Mouse (Mus musculus) MEL (cell line): ENCODE data around the gene Mboat1. TPM values are rescaled to one million over a fixed set of nuclear protein-coding genes. Genes with fewer than 3 reads are reported as not detected.

Experiments used
- DNase-seq: peaks from one replicate; pipeline ENCODE4 v3.0.0; 2011; ENCODE audit warnings: low read depth, low spot score
- H3K27ac ChIP-seq: 2 replicates; pipeline ENCODE4 v1.5.1; 2012; ENCODE audit warnings: low read depth, mild to moderate bottlenecking, control low read depth, low read length, moderate library complexity; ENCODE audit not compliant: control insufficient read depth
- H3K27me3 ChIP-seq, 2 experiments: fragments of 150-350 bp in 1 of 2; sonication (generic) in 1 of 2; 2 replicates each; pipeline ENCODE4 v1.6.1; 2012; ENCODE audit warnings: low read length in 2 of 2, mild to moderate bottlenecking in 2 of 2, improper control_type of control experiment in 1 of 2, moderate library complexity in 1 of 2; ENCODE audit not compliant: insufficient read depth in 2 of 2, control insufficient read depth in 1 of 2
- H3K36me3 ChIP-seq, 2 experiments: 2 replicates each; pipeline ENCODE4 v1.6.1; 2012 to 2014; ENCODE audit warnings: low read length in 2 of 2, improper control_type of control experiment in 1 of 2, inconsistent platforms in 1 of 2, mild to moderate bottlenecking in 1 of 2; ENCODE audit not compliant: insufficient read depth in 2 of 2, control insufficient read depth in 1 of 2
- H3K4me1 ChIP-seq, 2 experiments: fragments of 150-350 bp in 1 of 2; sonication (generic) in 1 of 2; 2 replicates each; pipeline ENCODE4 v1.6.1; 2012; ENCODE audit warnings: low read length in 2 of 2, improper control_type of control experiment in 1 of 2, mild to moderate bottlenecking in 1 of 2; ENCODE audit not compliant: insufficient read depth in 2 of 2, control insufficient read depth in 1 of 2
- H3K4me3 ChIP-seq, 2 experiments: fragments of 150-350 bp in 1 of 2; sonication (generic) in 1 of 2; 2 replicates each; pipeline ENCODE4 v1.5.1; 2012; ENCODE audit warnings: low read depth in 2 of 2, low read length in 2 of 2, mild to moderate bottlenecking in 2 of 2, moderate library complexity in 2 of 2, control low read depth in 1 of 2, improper control_type of control experiment in 1 of 2; ENCODE audit not compliant: control insufficient read depth in 1 of 2, insufficient read depth in 1 of 2
- H3K79me2 ChIP-seq: 2 replicates; pipeline ENCODE4 v1.6.1; 2012; ENCODE audit warnings: mild to moderate bottlenecking, low read length, moderate library complexity; ENCODE audit not compliant: control insufficient read depth, poor library complexity, insufficient read depth
- H3K9ac ChIP-seq: 2 replicates; pipeline ENCODE4 v1.6.1; 2012; ENCODE audit warnings: low read depth, mild to moderate bottlenecking, control low read depth, low read length, moderate library complexity; ENCODE audit not compliant: control insufficient read depth, poor library complexity, severe bottlenecking
- H3K9me3 ChIP-seq: fragments of 150-350 bp; sonication (generic); replicated peaks from 2 replicates; pipeline ENCODE4 v1.6.1; 2012; ENCODE audit warnings: mild to moderate bottlenecking, low read length, improper control_type of control experiment, moderate library complexity; ENCODE audit not compliant: insufficient read depth
- BHLHE40 ChIP-seq: IDR thresholded peaks from 2 replicates; pipeline ENCODE4 v1.6.1; 2012; ENCODE audit warnings: low read depth, mild to moderate bottlenecking, inconsistent platforms, low read length, improper control_type of control experiment, borderline replicate concordance
- CHD1 ChIP-seq: IDR thresholded peaks from 2 replicates; pipeline ENCODE4 v1.6.1; 2012; ENCODE audit warnings: low read depth, mild to moderate bottlenecking, inconsistent platforms, low read length, improper control_type of control experiment
- ELF1 ChIP-seq: IDR thresholded peaks from 2 replicates; pipeline ENCODE4 v1.6.1; 2014; ENCODE audit warnings: low read depth, mild to moderate bottlenecking, inconsistent platforms, low read length, improper control_type of control experiment, moderate library complexity
- EP300 ChIP-seq, 2 experiments: IDR thresholded peaks; 2 replicates each; pipeline ENCODE4 v1.6.1; 2011; ENCODE audit warnings: improper control_type of control experiment in 2 of 2, low read length in 2 of 2, low read depth in 1 of 2, mild to moderate bottlenecking in 1 of 2
- GABPA ChIP-seq: IDR thresholded peaks from 2 replicates; pipeline ENCODE4 v1.6.1; 2012; ENCODE audit warnings: low read depth, mild to moderate bottlenecking, inconsistent platforms, low read length, improper control_type of control experiment, moderate library complexity
- MAX ChIP-seq: IDR thresholded peaks from 2 replicates; pipeline ENCODE4 v1.6.1; 2011; ENCODE audit warnings: low read length, improper control_type of control experiment
- MXI1 ChIP-seq: IDR thresholded peaks from 2 replicates; pipeline ENCODE4 v1.6.1; 2011; ENCODE audit warnings: mild to moderate bottlenecking, low read depth, low read length, improper control_type of control experiment
- MYB ChIP-seq: IDR thresholded peaks from 2 replicates; pipeline ENCODE4 v1.6.1; 2011; ENCODE audit warnings: mild to moderate bottlenecking, low read depth, low read length, improper control_type of control experiment
- MYC ChIP-seq: IDR thresholded peaks from 2 replicates; pipeline ENCODE4 v1.6.1; 2011; ENCODE audit warnings: low read depth, mild to moderate bottlenecking, low read length, improper control_type of control experiment, moderate library complexity
- NELFE ChIP-seq: IDR thresholded peaks from 2 replicates; pipeline ENCODE4 v1.6.1; 2011; ENCODE audit warnings: low read depth, low read length, improper control_type of control experiment
- POLR2AphosphoS2 ChIP-seq: IDR thresholded peaks from 2 replicates; pipeline ENCODE4 v1.6.1; 2011; ENCODE audit warnings: low read length, improper control_type of control experiment
- POLR2AphosphoS5 ChIP-seq: IDR thresholded peaks from 2 replicates; pipeline ENCODE4 v1.6.1; 2012; ENCODE audit warnings: low read depth, borderline replicate concordance, mild to moderate bottlenecking, inconsistent platforms, low read length, moderate library complexity, mixed read lengths
- RAD21 ChIP-seq: IDR thresholded peaks from 2 replicates; pipeline ENCODE4 v1.6.1; 2011; ENCODE audit warnings: mild to moderate bottlenecking, low read depth, low read length, improper control_type of control experiment
- RCOR1 ChIP-seq: IDR thresholded peaks from 2 replicates; pipeline ENCODE4 v1.6.1; 2012; ENCODE audit warnings: low read depth, mild to moderate bottlenecking, inconsistent platforms, low read length, improper control_type of control experiment
- SMC3 ChIP-seq: IDR thresholded peaks from 2 replicates; pipeline ENCODE4 v1.6.1; 2011; ENCODE audit warnings: low read depth, low read length, improper control_type of control experiment
- TAL1 ChIP-seq: IDR thresholded peaks from 2 replicates; pipeline ENCODE4 v1.6.1; 2012; ENCODE audit warnings: mild to moderate bottlenecking, inconsistent platforms, low read length, moderate library complexity, mixed read lengths
- USF2 ChIP-seq, 2 experiments: IDR thresholded peaks; 2 replicates each; pipeline ENCODE4 v1.6.1; 2011 to 2012; ENCODE audit warnings: improper control_type of control experiment in 2 of 2, low read length in 2 of 2, borderline replicate concordance in 1 of 2, inconsistent platforms in 1 of 2, low read depth in 1 of 2, mild to moderate bottlenecking in 1 of 2; ENCODE audit not compliant: insufficient read depth in 1 of 2
- ZC3H11A ChIP-seq: IDR thresholded peaks from 2 replicates; pipeline ENCODE4 v1.6.1; 2012; ENCODE audit warnings: low read depth, mild to moderate bottlenecking, inconsistent platforms, low read length, improper control_type of control experiment
- polyA plus RNA-seq, 2 experiments: library from polyadenylated mRNA; stranded (reverse) in 1 of 2; unstranded in 1 of 2; fragments of >175 nt in 1 of 2; fragments of >200 nt in 1 of 2; gene quantifications; 2 replicates each; pipeline versions ENCODE4 v1.2.1 to v1.2.4; 2012; ENCODE audit warnings: low replicate concordance in 2 of 2, low read depth in 1 of 2; ENCODE audit not compliant: insufficient read length in 2 of 2, insufficient read depth in 1 of 2, missing spikeins in 1 of 2
- total RNA-seq: library from RNA; depleted of rRNA; stranded (reverse); fragments of 300-350 nt; gene quantifications from 2 replicates; pipeline ENCODE4 v1.2.3, GENCODE M21; 2012

Gene Mboat1
- total and polyA plus RNA-seq, 3 experiments = 19.8 to 21.9 TPM; not detected in 1

DNA sequence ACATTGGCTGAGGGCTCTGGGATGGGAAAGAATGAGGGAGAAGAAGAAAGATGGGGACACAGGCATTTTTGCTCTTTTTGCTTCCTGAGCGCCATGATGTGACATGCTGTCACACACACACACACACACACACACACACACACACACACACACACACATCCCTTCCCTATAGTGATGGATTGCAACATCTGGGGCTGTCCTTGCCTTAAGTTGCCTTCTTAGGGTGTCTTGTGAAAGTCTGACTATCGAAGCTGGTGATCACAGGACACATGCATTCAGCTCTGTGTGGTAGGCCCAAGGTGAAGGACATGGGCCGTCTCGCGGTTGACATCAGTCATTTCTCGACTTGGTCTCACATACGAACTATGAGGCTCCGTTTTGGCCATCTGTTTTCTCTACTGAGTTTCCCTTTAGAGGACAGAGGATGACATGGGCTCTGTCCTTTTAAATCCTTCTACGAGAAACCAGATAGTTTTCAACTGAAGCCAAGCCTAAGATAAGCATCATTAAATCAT is 93.4 kb downstream of the Mboat1 start:
- Histone ChIP-seq H3K4me1 (no peaks in the 10 kb centered on the region), H3K4me3 (no peak overlapping the region), H3K9me3 (no peaks in the 10 kb centered on the region), H3K36me3 (no peaks in the 10 kb centered on the region), H3K9ac (no peak overlapping the region), H3K79me2 (no peaks in the 10 kb centered on the region), H3K27ac (no peak overlapping the region), H3K27me3 (no peaks in the 10 kb centered on the region)
- no peak for DNase-seq
- TF ChIP-seq USF2 (IDR thresholded peaks at IDR 0.05; ENCODE audit: borderline replicate concordance in 1 of 2, insufficient read depth in 1 of 2, low read depth in 1 of 2, low read length in 2 of 2) (no peak), GABPA (no peak), NELFE (no peak), POLR2AphosphoS2 (no peak), MXI1 (no peak), POLR2AphosphoS5 (no peak), CHD1 (no peak), RCOR1 (no peak), RAD21 (no peak), SMC3 (no peak), EP300 (IDR thresholded peaks at IDR 0.05; ENCODE audit: low read depth in 1 of 2, low read length in 2 of 2) (no peak)

DNA sequence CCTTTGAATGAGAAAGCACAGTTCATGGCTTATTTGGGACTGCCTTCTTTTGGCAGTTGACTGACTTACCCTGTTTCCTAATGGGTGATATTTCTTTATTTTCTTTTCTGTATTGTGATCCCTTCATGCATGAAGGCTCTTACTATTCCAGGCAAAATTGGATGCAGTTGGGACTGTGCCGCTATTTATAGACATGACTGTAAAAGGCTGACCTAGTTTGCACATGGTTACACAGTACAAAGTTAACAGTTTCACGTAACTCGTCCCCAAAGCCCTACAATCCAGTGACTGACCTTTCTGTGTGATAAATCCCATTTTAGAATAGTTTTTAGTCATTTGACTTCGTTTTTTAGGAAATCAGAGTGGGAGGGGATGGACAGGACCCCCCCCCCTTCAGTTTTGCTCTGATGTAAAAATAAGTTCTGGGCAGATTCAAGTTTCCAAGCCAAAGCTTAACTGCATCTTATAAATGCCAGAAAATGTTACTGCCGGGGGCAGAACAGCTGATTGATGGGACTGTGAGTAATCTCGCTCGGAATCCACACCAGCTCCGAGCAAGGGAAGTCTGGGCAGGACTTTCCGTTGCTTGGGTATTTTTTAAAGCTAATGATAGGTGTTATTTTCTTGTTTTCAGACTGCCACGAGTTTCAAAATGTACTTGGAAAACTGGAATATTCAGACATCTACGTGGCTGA is 98.9 kb downstream of the Mboat1 start:
- H3K36me3 ChIP-seq = no peaks in the 10 kb centered on the region
- no peak overlapping the region for H3K4me3 ChIP-seq
- no peak overlapping the region for H3K27ac ChIP-seq
- DNase-seq = no peak
- H3K79me2 ChIP-seq = no peaks in the 10 kb centered on the region
- no peaks in the 10 kb centered on the region for H3K27me3 ChIP-seq
- no peaks in the 10 kb centered on the region for H3K4me1 ChIP-seq
- no peaks in the 10 kb centered on the region for H3K9me3 ChIP-seq
- no peak overlapping the region for H3K9ac ChIP-seq
- TF ChIP-seq POLR2AphosphoS2 (no peak), MAX (no peak), EP300 (IDR thresholded peaks at IDR 0.05; ENCODE audit: low read depth in 1 of 2, low read length in 2 of 2) (no peak), GABPA (no peak), TAL1 (no peak), MYB (no peak), MXI1 (no peak), ZC3H11A (no peak), SMC3 (no peak), BHLHE40 (no peak), ELF1 (no peak), MYC (no peak)
